Mouse (Mus musculus) liver, embryonic 13.5 days (tissue): ENCODE data around the gene Slamf9. TPM values are rescaled to one million over a fixed set of nuclear protein-coding genes. Genes with fewer than 3 reads are reported as not detected.

ENCODE experiments used
- ATAC-seq: fragments of 200-750 bp; cut with Nextera tagmentation; 2 replicates; pipeline ENCODE4 v1.8.0; 2017; ENCODE audit warnings: low read depth, mild to moderate bottlenecking, moderate number of reproducible peaks, moderate library complexity
- DNase-seq: peaks from one replicate; pipeline ENCODE4 v3.0.0; 2022
- H3K27ac ChIP-seq: fragments of 300-500 bp; sonication (generic); 2 replicates; pipeline ENCODE4 v1.5.1; 2015; ENCODE audit warnings: moderate library complexity, mild to moderate bottlenecking, inconsistent platforms
- H3K27me3 ChIP-seq: fragments of 300-500 bp; sonication (generic); 2 replicates; pipeline ENCODE4 v1.6.1; 2015; ENCODE audit warnings: mild to moderate bottlenecking, inconsistent platforms
- H3K36me3 ChIP-seq: fragments of 300-500 bp; sonication (generic); 2 replicates; pipeline ENCODE4 v1.6.1; 2015; ENCODE audit warnings: mild to moderate bottlenecking, inconsistent platforms
- H3K4me1 ChIP-seq: fragments of 300-500 bp; sonication (generic); replicated peaks from 2 replicates; pipeline ENCODE4 v1.6.1; 2015; ENCODE audit warnings: inconsistent platforms
- H3K4me2 ChIP-seq: fragments of 300-500 bp; sonication (generic); 2 replicates; pipeline ENCODE4 v1.6.1; 2015; ENCODE audit warnings: inconsistent platforms, mild to moderate bottlenecking, moderate library complexity
- H3K4me3 ChIP-seq: fragments of 300-500 bp; sonication (generic); replicated peaks from 2 replicates; pipeline ENCODE4 v1.5.1; 2015; ENCODE audit warnings: mild to moderate bottlenecking, inconsistent platforms
- H3K9ac ChIP-seq: fragments of 300-500 bp; sonication (generic); 2 replicates; pipeline ENCODE4 v1.6.1; 2015; ENCODE audit warnings: mild to moderate bottlenecking, inconsistent platforms
- H3K9me3 ChIP-seq: fragments of 300-500 bp; sonication (generic); replicated peaks from 2 replicates; pipeline ENCODE4 v1.6.1; 2016; ENCODE audit warnings: inconsistent platforms
- WGBS: fragments of 180-500 bp; shearing (Covaris S2); methylation state at CpG from one replicate; pipeline ENCODE4 v1.1.7; 2015; ENCODE audit not compliant: insufficient replicate concordance; 5-methylcytosine and 5-hydroxymethylcytosine counted together
- polyA plus RNA-seq: library from polyadenylated mRNA; unstranded; fragments of >200 nt; fragmentation: Nextera tagmentation; extraction: Ambion mirVana; gene quantifications from 2 replicates; pipeline ENCODE4 v1.2.1, GENCODE M21; 2015

Slamf9 gene
- polyA plus RNA-seq, 1 experiment from 2014 or later = 1.9 TPM

DNA sequence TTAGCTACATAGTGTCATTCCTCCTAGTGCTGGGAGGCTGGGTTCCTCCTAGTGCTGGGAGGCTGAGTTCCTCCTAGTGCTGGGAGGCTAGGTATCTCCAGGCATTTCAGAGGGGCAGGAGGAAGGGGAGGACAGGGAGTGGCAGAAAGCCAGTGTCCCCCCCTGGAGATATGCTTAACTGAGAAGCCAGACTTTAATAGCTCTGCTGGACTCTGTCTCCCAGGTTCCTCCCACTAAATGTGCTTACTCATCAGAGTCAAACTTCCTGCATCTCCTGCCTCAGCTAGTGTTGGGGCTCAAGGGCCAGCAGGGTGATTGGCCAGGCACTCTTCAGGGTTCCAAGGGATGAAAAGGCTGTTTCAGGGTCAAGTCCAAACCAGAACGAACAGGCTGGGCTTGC lies 40.2 kb downstream of the Slamf9 start:
- peaks cover 52% of the 10 kb centered on the region for H3K4me1 ChIP-seq
- ATAC-seq (peak; percentile 44; the same call in 1 of the 2 replicates), DNase-seq (no peak)
- H3K27me3 ChIP-seq = no peaks in the 10 kb centered on the region
- peak overlapping the region; percentile 59 for H3K27ac ChIP-seq
- H3K4me2 ChIP-seq = no peak overlapping the region
- WGBS = 29% methylated on average over 1 of the region's 1 CpGs
- H3K4me3 ChIP-seq = no peak overlapping the region
- no peaks in the 10 kb centered on the region for H3K9me3 ChIP-seq
- H3K36me3 ChIP-seq = no peaks in the 10 kb centered on the region
- H3K9ac ChIP-seq = no peak overlapping the region

DNA sequence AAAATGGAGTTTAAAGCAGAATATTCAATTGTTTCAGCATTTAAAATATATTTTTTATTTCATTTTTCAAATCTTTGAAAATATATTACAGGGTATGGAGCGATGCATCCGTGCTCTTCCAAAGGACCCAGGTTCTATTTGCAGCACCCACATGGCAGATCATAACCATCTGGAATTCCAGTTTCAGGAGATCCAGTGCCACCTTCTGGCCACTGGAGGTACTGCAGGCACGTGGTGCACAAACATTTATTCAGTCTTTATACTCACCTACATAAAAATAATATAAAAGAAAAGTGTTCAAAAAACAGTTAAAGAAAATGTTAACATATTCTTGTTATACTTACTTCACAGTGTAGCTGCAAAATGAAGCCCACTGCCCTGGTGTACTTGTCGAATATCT lies 42.9 kb downstream of the Slamf9 start:
- no peak overlapping the region for H3K9ac ChIP-seq
- ATAC-seq (no peak), DNase-seq (no peak)
- WGBS = 68% methylated on average over 4 of the region's 4 CpGs
- no peaks in the 10 kb centered on the region for H3K9me3 ChIP-seq
- no peak overlapping the region for H3K27ac ChIP-seq
- H3K4me1 ChIP-seq = peaks cover 36% of the 10 kb centered on the region
- no peak overlapping the region for H3K4me3 ChIP-seq
- H3K4me2 ChIP-seq = no peak overlapping the region
- H3K27me3 ChIP-seq = peaks cover 15% of the 10 kb centered on the region; the same call in 1 of the 2 replicates
- H3K36me3 ChIP-seq = no peaks in the 10 kb centered on the region

DNA sequence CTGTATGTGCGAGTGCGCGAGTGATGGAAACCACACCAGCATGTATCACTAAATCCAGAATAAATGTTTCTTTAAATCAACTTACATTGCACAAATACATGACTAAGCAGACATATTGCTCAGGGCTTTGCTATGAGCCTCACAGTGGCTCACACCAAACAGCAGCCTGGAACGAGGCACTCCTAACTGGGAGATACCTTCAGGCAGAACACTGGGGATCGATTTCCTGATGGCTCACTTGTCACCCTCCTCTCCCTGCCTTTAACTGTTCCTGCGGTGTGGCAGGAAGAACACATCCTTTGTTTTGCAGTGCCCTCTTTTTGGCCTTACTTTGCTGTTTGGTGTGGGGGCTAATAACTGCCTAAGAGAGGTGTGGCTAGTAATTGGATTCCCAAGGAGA lies 44.5 kb downstream of the Slamf9 start:
- Histone ChIP-seq H3K4me2 (no peak overlapping the region), H3K4me1 (peaks cover 21% of the 10 kb centered on the region), H3K36me3 (no peaks in the 10 kb centered on the region), H3K9ac (no peak overlapping the region), H3K9me3 (no peaks in the 10 kb centered on the region), H3K4me3 (no peak overlapping the region), H3K27ac (no peak overlapping the region), H3K27me3 (peaks cover 23% of the 10 kb centered on the region; the same call in 1 of the 2 replicates)
- WGBS = 55% methylated on average over 6 of the region's 6 CpGs
- DNase-seq (no peak), ATAC-seq (no peak)

DNA sequence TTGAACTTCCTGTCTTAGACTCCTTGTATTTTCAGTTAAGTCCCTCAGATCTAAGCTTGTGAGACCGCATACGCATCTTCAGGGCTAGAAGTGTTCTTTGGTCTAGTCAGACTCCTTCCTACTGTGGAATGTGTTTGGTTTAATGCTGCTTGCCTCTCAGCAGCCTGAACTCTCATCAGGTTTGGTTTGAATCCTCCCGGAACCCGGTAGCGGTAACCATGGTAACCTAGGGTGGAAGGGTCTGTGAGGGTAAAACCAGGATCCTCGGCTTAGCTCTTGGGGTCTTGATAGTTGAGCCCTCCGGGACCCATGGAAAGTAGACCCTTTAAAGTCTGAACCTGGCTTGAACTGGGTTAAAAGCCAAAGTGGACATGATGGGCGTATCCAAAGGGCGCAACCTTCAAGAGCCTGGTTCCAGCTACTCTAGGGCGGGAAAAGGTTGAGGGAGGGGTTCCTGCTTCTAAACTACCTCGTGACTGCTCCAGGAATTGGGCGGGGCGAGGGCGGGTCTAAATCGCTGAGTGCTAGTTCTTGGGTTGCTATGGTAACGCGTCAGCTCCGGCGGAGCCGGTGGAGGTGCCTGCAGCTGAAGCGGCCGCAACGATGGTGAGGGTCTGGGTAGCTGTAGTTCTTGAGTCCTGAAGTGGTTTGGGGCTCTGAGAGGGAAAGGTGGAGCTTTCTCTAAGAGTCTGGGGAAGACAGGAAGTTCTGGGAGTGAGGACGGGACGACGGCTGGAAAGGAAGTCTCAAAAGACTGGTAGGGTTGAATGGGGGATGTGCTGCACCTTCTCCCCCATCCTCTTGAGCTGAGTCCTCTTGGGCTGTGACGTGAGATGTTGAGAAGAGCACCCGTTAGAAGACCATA lies 45.6 kb downstream of the Slamf9 start, which contains the start of gene Cfap45:
Gene Cfap45 (plus strand): TSS at position 226 of the 865 bp plus-strand sequence.
- no peaks in the 10 kb centered on the region for H3K9me3 ChIP-seq
- peak within 1 kb of the TSS; percentile 51 for H3K4me2 ChIP-seq
- peak within 1 kb of the TSS; percentile 27 for H3K4me3 ChIP-seq
- DNase-seq (peak; percentile 39), ATAC-seq (peak; percentile 63)
- H3K4me1 ChIP-seq = peaks cover 21% of the 10 kb centered on the region
- WGBS = 4% methylated on average over 28 of the region's 28 CpGs
- H3K36me3 ChIP-seq = no peaks in the 10 kb centered on the region
- no peak within 1 kb of the TSS for H3K9ac ChIP-seq
- no peak within 1 kb of the TSS for H3K27ac ChIP-seq
- H3K27me3 ChIP-seq = peaks cover 35% of the 10 kb centered on the region

DNA sequence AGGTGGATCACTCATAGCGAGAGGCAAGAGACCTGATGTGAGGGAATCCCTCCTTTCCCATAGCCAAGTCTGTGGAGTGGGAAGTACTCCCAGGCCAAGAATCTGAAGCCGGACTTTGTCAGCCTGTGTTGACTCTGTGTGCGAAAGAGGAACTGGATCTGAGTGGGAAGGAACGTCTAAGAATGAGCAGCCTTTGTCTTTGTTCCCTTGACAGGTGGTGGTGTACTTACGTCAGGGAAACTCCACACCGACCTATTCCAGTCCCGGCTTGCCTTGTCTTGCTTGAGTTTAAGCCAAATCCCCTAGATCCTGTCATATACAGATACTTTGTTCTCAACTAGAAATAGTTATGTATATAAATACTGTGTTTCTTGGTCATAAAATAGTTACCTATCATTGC lies 47.4 kb downstream of the Slamf9 start:
- Histone ChIP-seq H3K4me2 (no peak overlapping the region), H3K27ac (no peak overlapping the region), H3K36me3 (no peaks in the 10 kb centered on the region), H3K27me3 (peaks cover 52% of the 10 kb centered on the region), H3K4me1 (peaks cover 38% of the 10 kb centered on the region), H3K4me3 (no peak overlapping the region), H3K9ac (no peak overlapping the region), H3K9me3 (no peaks in the 10 kb centered on the region)
- WGBS = 34% methylated on average over 7 of the region's 7 CpGs
- DNase-seq (no peak), ATAC-seq (no peak)

DNA sequence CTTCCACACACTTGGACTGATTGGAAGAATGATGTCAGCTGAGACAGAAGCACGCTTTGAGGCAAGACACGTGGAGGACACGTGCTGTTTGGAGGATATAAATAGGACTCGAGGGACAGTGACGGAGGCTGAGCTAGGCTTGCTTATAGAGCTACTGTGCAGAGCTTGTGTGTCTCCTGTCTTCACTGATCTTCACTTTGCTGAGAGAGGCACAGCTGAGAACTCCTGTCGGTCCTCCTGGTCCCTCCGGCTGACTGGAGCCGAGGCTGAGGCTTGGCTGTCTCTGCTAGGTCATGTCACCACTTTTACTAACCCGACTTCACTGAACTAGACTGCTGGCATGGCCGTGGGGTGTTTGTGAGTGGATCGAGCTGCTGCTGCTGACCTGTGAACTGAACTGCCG lies 48.5 kb downstream of the Slamf9 start:
- H3K9me3 ChIP-seq = no peaks in the 10 kb centered on the region
- no peaks in the 10 kb centered on the region for H3K36me3 ChIP-seq
- peaks cover 54% of the 10 kb centered on the region for H3K27me3 ChIP-seq
- 51% methylated on average over 12 of the region's 12 CpGs for WGBS
- ATAC-seq (no peak), DNase-seq (no peak)
- no peak overlapping the region for H3K27ac ChIP-seq
- H3K4me1 ChIP-seq = peaks cover 39% of the 10 kb centered on the region
- no peak overlapping the region for H3K9ac ChIP-seq
- H3K4me3 ChIP-seq = no peak overlapping the region
- H3K4me2 ChIP-seq = no peak overlapping the region

DNA sequence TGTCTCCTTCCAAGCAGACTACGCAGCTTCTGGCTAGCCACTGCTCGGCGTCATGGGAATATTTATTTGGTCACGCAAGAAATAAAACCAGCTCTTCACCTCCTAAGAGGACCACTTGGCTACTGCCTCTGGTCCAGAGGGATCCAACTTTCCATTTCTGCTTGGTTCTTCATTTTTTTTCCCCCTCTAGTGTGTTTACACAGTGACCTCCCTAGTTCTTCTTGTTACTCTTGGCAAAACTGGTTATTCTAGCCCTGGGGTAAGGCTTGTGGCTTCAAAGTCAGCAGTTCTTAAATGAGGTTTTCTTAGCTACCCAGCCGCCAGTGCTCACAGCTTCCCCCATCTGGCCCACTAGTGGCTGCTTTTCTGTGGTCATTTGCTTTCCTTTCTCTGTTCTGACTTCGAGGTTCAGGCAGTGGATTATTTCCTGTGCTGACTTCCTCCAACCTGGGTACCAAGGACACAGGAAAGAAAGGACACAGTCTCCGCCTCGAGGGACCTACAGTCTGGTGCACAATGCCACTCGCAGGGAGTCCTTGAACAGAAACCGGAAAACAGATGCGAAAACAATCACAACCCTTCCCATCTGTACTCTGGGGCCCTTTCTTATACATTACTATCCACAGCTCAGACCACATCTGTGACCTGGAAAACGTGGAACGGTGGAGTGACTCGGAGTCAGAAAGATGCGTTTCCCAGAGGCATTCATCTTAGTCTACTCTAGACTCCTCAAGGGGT lies 50.0 kb downstream of the Slamf9 start:
- no peak overlapping the region; the same call in 1 of the 2 replicates for H3K27ac ChIP-seq
- H3K9ac ChIP-seq = no peak overlapping the region
- H3K4me2 ChIP-seq = no peak overlapping the region
- ATAC-seq = no peak; the same call in 1 of the 2 replicates
- WGBS = 14% methylated on average over 15 of the region's 15 CpGs
- H3K9me3 ChIP-seq = no peaks in the 10 kb centered on the region
- peaks cover 56% of the 10 kb centered on the region for H3K27me3 ChIP-seq
- DNase-seq = no peak
- H3K4me1 ChIP-seq = peaks cover 39% of the 10 kb centered on the region
- H3K4me3 ChIP-seq = no peak overlapping the region
- H3K36me3 ChIP-seq = no peaks in the 10 kb centered on the region

DNA sequence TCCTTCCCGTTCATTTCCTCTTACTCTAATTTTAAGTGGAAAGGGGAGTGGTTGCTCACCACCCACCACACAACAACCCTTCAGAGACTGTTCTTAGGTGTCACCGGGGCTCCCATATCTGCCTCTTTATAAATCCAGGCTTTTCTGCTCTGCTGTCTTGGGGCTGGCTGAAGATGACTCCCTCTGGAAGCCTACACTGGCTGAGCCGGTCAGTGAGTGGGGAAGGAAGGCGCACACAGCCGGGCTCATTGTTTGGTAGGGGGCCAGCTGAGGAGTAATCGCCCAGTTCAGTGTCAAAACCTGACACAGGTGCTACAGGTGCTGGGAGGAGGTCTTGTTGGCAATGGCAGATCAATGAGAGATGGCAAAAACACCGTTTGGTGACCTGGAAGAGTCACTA lies 50.8 kb downstream of the Slamf9 start:
- H3K27me3 ChIP-seq = peaks cover 59% of the 10 kb centered on the region
- H3K9me3 ChIP-seq = no peaks in the 10 kb centered on the region
- no peak overlapping the region for H3K9ac ChIP-seq
- H3K27ac ChIP-seq = peak overlapping the region; percentile 61
- H3K4me1 ChIP-seq = peaks cover 35% of the 10 kb centered on the region
- 0 out of 2 replicates have a peak overlapping the region, but pooled peaks have one; percentile 3 for H3K4me3 ChIP-seq
- DNase-seq (no peak), ATAC-seq (no peak)
- H3K36me3 ChIP-seq = no peaks in the 10 kb centered on the region
- peak overlapping the region; percentile 46 for H3K4me2 ChIP-seq
- 15% methylated on average over 7 of the region's 7 CpGs for WGBS

DNA sequence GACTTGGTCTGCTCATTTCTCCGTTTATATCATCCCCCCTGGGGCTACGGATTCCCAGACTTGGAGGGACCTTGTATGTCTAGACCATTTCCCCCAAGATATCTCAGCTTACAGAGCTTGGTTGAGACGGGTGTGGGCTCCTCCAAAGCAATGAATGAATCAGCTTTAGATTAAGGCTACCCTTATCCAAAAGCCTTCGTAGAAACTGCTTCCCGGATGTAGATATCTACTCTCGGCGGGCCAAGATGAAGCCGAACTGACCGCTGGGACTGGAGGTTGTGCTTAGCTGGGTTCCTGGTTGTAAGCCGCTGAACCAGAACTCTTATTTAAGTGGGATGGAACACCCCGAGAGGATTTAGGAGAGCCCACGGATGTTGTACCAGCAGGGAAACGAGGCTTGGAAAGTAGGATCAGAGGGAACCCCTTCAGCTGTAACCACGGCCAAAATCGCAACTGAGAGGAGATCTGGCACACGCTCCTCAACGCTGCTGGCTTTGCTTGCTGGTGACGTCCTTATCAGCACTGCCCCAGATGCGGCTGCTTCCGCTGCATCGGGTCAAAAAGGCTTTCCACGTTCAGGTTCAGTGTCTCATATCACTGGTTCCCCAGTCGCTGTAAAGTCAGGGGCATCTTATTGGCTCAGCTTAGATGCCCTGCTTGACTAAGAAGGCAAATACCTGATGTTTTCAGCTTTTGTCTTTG lies 51.4 kb downstream of the Slamf9 start:
- Histone ChIP-seq H3K9me3 (no peaks in the 10 kb centered on the region), H3K27ac (peak overlapping the region; percentile 61; the same call in 1 of the 2 replicates), H3K4me3 (0 out of 2 replicates have a peak overlapping the region, but pooled peaks have one; percentile 3), H3K4me2 (peak overlapping the region; percentile 46), H3K4me1 (peaks cover 30% of the 10 kb centered on the region), H3K27me3 (peaks cover 59% of the 10 kb centered on the region), H3K9ac (no peak overlapping the region), H3K36me3 (no peaks in the 10 kb centered on the region)
- DNase-seq (peak; percentile 45), ATAC-seq (peak; percentile 75)
- WGBS = 6% methylated on average over 23 of the region's 23 CpGs

DNA sequence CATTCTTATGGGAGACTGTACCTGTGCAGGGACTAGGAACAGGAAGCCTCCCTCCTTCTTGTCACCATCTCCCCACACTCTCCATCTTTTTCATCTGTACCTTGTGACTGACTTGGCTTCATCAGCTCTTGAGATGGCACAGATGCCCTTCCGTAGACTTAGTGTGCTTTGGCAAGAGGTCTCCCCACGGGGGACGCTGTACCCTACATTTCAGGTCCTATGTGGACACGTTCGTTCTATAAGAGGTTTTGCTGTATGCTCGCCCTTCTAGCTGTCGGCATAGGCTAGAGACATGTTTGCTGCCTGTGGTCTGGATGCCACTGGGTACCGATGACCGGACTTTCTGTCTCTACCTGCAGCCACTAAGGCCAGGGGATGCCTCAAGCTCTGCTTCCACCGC lies 52.3 kb downstream of the Slamf9 start:
- Histone ChIP-seq H3K9me3 (no peaks in the 10 kb centered on the region), H3K27me3 (peaks cover 63% of the 10 kb centered on the region), H3K9ac (no peak overlapping the region), H3K36me3 (no peaks in the 10 kb centered on the region), H3K4me3 (no peak overlapping the region), H3K27ac (no peak overlapping the region), H3K4me2 (no peak overlapping the region), H3K4me1 (peaks cover 31% of the 10 kb centered on the region)
- ATAC-seq (no peak), DNase-seq (no peak)
- 67% methylated on average over 10 of the region's 10 CpGs for WGBS
